Mouse (Mus musculus): Measurements from ENCODE around the gene Amer3. TPM values are rescaled to one million over a fixed set of nuclear protein-coding genes. Genes with fewer than 3 reads are reported as not detected.

Gene Amer3
- polyA plus RNA-seq, 1 experiment from 2014 or later: 29.9 TPM

GRCm38 (mm10) chr1:34569876-34570275, 9.6 kb upstream of the Amer3 start:
- Histone ChIP-seq H3K4me3 (no peak overlapping the region), H3K9ac (no peak overlapping the region), H3K9me3 (no peaks in the 10 kb centered on the region), H3K4me1 (replicated peaks) (no peaks in the 10 kb centered on the region), H3K27ac (replicated peaks) (no peak overlapping the region), H3K4me2 (no peak overlapping the region), H3K36me3 (no peaks in the 10 kb centered on the region), H3K27me3 (no peaks in the 10 kb centered on the region)
- ATAC-seq (ENCODE audit: low FRiP score, low read depth): no peak
- WGBS: 92% methylated on average over 2 of the region's 2 CpGs

DNA sequence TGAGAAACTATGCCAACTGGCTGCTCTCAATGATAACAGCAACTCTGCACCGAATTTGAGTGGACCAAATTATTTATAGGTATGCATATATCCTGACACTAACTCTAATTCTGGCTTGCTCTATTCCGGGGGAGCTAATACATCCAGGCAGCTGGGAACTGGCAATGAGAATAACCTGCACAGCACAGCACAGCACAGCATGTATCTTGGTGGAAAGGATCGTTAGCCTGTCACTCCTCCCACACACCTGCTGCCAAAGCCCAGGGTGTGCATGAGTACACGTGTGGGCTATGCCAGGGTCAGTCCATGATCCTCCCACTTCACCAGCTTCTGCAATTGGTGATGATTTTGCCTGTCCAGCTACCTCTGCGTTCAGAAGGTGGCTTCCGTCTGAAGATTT, 8.0 kb upstream of the Amer3 start:
- no peak overlapping the region for H3K4me3 ChIP-seq
- 66% methylated on average over 6 of the region's 6 CpGs for WGBS
- no peaks in the 10 kb centered on the region for H3K9me3 ChIP-seq
- H3K27ac ChIP-seq (replicated peaks): no peak overlapping the region
- H3K9ac ChIP-seq: no peak overlapping the region
- no peak for ATAC-seq (ENCODE audit: low FRiP score, low read depth)
- no peak overlapping the region for H3K4me2 ChIP-seq
- H3K27me3 ChIP-seq: no peaks in the 10 kb centered on the region
- H3K36me3 ChIP-seq: no peaks in the 10 kb centered on the region
- no peaks in the 10 kb centered on the region for H3K4me1 ChIP-seq (replicated peaks)

DNA sequence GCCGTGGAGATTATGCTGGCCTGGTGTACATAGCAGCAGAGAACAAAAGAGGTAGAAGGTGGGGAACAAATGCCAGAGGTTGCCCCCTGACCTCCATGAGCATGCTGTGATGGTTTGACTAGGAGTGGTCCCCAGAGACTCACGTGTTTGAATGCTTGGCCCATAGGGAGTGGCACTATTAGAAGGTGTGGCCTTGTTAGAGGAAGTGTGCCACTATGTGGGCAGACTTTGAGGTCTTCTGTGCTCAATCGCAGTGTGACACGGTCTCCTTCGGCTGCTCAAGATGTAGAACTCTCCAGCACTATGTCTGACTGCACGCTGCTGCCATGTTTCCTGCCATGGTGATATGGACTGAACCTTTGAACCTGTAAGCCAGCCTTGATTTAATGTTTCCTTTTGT, 6.2 kb upstream of the Amer3 start:
- H3K4me1 ChIP-seq (replicated peaks): peaks cover under 1% of the 10 kb centered on the region; the same call in 1 of the 2 replicates
- 78% methylated on average over 6 of the region's 6 CpGs for WGBS
- no peak overlapping the region for H3K4me3 ChIP-seq
- no peak overlapping the region for H3K27ac ChIP-seq (replicated peaks)
- no peaks in the 10 kb centered on the region for H3K36me3 ChIP-seq
- H3K4me2 ChIP-seq: no peak overlapping the region
- no peak for ATAC-seq (ENCODE audit: low FRiP score, low read depth)
- H3K27me3 ChIP-seq: 0 out of 2 replicates have a peak, but pooled peaks cover 3% of the 10 kb centered on the region
- no peaks in the 10 kb centered on the region for H3K9me3 ChIP-seq
- no peak overlapping the region for H3K9ac ChIP-seq

GRCm38 (mm10) chr1:34579782-34580356, 412 bp downstream of the Amer3 start:
- peak overlapping the region; percentile 92 for H3K27ac ChIP-seq (replicated peaks)
- peak; percentile 73; the same call in 1 of the 2 replicates for ATAC-seq (ENCODE audit: low FRiP score, low read depth)
- WGBS: under 1% methylated on average over 18 of the region's 18 CpGs
- H3K9ac ChIP-seq: peak overlapping the region; percentile 88
- H3K27me3 ChIP-seq: 0 out of 2 replicates have a peak, but pooled peaks cover 3% of the 10 kb centered on the region
- H3K4me1 ChIP-seq (replicated peaks): peaks cover 53% of the 10 kb centered on the region
- H3K4me3 ChIP-seq: peak overlapping the region; percentile 78
- H3K9me3 ChIP-seq: no peaks in the 10 kb centered on the region
- H3K4me2 ChIP-seq: peak overlapping the region; percentile 67
- H3K36me3 ChIP-seq: no peaks in the 10 kb centered on the region

- no peak for ATAC-seq (ENCODE audit: low FRiP score, low read depth)
- Histone ChIP-seq H3K4me2 (peak overlapping the region; percentile 27), H3K27ac (replicated peaks) (no peak overlapping the region), H3K36me3 (peaks cover 12% of the 10 kb centered on the region), H3K9me3 (no peaks in the 10 kb centered on the region), H3K4me3 (no peak overlapping the region), H3K9ac (no peak overlapping the region), H3K4me1 (replicated peaks) (peaks cover 54% of the 10 kb centered on the region), H3K27me3 (0 out of 2 replicates have a peak, but pooled peaks cover 3% of the 10 kb centered on the region)
- whole genome bisulfite sequencing: 70% methylated on average over 6 of the region's 6 CpGs
These were observed 2.8 kb downstream of the Amer3 start for GRCm38 (mm10) chr1:34582218-34582617.

DNA sequence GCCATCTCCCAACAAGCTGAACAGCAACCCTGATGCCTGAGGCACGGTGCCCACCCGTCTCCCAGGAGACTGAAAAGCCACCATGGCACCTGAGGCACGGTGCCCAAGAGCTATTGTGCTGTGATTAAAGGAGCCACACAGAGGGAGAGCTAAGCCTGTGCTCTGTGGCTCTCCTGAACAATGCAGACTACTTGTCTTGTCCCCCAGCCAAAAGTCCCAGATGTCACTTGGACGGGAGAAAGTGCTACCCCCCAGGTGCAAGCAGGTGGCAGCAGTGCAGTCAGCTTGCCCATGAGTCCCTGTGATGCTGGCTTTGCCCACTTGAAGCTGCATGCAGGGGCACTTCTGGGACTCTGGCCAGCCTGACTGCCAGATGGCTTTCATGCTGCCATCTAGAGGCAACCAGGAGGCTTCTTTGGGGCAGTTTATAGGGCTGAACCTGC, 4.4 kb downstream of the Amer3 start:
- peaks cover 47% of the 10 kb centered on the region for H3K4me1 ChIP-seq (replicated peaks)
- WGBS: 14% methylated on average over 4 of the region's 4 CpGs
- H3K9ac ChIP-seq: no peak overlapping the region
- H3K27me3 ChIP-seq: 0 out of 2 replicates have a peak, but pooled peaks cover 2% of the 10 kb centered on the region
- no peak overlapping the region for H3K27ac ChIP-seq (replicated peaks)
- no peaks in the 10 kb centered on the region for H3K9me3 ChIP-seq
- H3K4me3 ChIP-seq: no peak overlapping the region
- peaks cover 29% of the 10 kb centered on the region for H3K36me3 ChIP-seq
- no peak overlapping the region for H3K4me2 ChIP-seq
- ATAC-seq (ENCODE audit: low FRiP score, low read depth): peak; percentile 80

DNA sequence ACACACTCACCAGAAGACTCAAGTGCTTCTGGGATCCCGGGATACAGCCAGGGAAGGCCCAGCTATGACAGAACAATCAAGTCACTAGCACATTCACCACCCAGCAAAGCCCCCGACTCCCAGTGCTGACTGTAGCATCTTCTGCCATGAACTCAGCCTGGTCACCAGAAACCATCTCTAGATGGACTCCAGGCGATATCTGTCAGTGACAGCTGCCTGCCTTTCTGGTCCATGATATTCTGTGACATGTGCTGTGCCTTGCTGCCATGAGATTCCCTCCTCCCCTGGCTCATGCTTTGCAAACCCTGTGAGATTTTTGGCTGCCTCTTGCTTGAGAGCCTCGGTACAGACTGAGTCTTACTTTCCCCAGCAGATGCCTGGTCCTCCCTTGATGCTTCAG, 5.3 kb downstream of the Amer3 start:
- 69% methylated on average over 4 of the region's 4 CpGs for WGBS
- peaks cover 38% of the 10 kb centered on the region for H3K36me3 ChIP-seq
- H3K27me3 ChIP-seq: 0 out of 2 replicates have a peak, but pooled peaks cover 2% of the 10 kb centered on the region
- no peak overlapping the region for H3K27ac ChIP-seq (replicated peaks)
- H3K9me3 ChIP-seq: no peaks in the 10 kb centered on the region
- ATAC-seq (ENCODE audit: low FRiP score, low read depth): no peak
- no peak overlapping the region for H3K4me3 ChIP-seq
- H3K4me2 ChIP-seq: no peak overlapping the region
- H3K4me1 ChIP-seq (replicated peaks): peaks cover 46% of the 10 kb centered on the region
- H3K9ac ChIP-seq: no peak overlapping the region

DNA sequence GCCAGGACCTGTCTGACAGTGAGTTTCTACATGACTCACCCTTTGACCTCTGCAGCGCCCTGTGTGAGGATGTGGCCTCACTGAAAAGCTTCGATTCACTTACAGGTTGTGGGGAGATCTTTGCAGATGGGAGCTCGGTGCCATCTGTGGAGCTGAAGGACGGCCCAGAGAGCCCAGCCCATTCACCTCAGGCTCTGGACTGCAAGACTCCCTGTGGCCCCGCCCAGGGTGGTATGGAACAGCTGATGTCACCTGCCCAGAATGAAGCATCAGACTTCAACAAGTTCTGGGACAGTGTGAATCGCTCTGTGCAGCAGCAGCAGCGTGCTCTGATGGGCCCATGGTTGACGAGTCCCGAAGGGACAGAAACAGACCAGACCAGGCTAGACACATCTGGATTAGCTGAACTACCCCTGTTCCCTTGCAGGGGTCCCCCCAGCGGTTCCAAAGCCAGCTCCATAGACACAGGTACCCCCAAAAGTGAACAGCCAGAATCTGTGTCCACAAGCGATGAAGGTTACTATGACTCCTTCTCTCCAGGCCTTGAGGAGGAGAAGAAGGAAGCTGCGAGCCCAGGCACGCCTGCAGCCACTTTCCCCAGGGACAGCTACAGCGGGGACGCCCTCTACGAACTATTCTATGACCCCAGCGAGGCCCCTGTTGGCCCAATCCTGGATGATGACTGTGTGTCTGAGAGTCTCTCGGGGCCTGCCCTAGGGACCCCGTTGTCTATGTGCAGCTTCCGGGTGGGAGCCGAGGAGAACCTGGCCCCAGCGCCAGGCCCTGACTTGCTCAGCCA, 8.0 kb downstream of the Amer3 start:
- H3K9ac ChIP-seq: no peak overlapping the region
- H3K36me3 ChIP-seq: peaks cover 60% of the 10 kb centered on the region
- ATAC-seq (ENCODE audit: low FRiP score, low read depth): no peak
- H3K4me2 ChIP-seq: no peak overlapping the region
- WGBS: 88% methylated on average over 22 of the region's 22 CpGs
- 0 out of 2 replicates have a peak, but pooled peaks cover 2% of the 10 kb centered on the region for H3K27me3 ChIP-seq
- peaks cover 23% of the 10 kb centered on the region for H3K4me1 ChIP-seq (replicated peaks)
- no peak overlapping the region for H3K27ac ChIP-seq (replicated peaks)
- H3K9me3 ChIP-seq: no peaks in the 10 kb centered on the region
- H3K4me3 ChIP-seq: no peak overlapping the region

GRCm38 (mm10) chr1:34600000-34600399, 20.5 kb downstream of the Amer3 start:
- no peak overlapping the region for H3K4me3 ChIP-seq
- no peak for ATAC-seq (ENCODE audit: low FRiP score, low read depth)
- WGBS: 77% methylated on average over 15 of the region's 15 CpGs

DNA sequence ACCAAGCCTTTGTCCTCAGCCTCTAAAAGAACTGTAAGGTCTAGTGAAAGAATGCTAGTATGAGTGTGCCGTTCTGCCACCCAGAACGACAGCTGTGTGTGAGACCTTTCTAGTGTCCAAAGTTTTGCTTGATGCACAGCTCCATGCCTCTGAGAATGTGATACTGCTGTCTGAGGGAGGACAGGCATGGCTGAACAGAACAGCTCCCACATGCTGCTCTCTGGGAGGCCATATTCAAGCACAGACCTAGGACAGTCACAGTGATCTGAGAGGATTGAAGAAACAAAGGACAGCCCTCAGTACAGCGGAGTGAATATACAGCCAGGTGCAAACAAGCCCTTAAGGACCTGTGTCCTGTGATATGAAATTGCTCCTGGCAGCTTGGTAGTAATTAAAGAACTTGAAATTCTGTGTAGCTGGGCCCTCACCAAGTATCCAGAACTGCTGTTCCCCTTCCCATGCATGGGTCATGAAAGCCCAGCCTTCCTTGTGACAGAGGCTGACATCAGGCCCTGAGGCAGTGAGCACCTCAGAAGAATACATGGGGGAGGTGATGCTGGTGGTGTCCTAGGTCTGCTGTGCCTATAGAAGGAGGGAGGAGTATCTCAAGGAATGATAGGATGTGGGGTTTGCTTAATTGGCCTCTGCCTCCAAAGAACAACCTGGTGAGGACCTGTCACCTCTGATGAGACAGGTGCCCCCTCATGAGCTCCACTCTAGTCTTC, 22.0 kb downstream of the Amer3 start:
- no peak overlapping the region for H3K9ac ChIP-seq
- no peak for ATAC-seq (ENCODE audit: low FRiP score, low read depth)
- no peak overlapping the region for H3K4me3 ChIP-seq
- H3K27me3 ChIP-seq: no peaks in the 10 kb centered on the region
- H3K4me2 ChIP-seq: no peak overlapping the region
- H3K27ac ChIP-seq (replicated peaks): no peak overlapping the region
- 74% methylated on average over 3 of the region's 3 CpGs for WGBS
- no peaks in the 10 kb centered on the region for H3K4me1 ChIP-seq (replicated peaks)
- no peaks in the 10 kb centered on the region for H3K36me3 ChIP-seq
- H3K9me3 ChIP-seq: no peaks in the 10 kb centered on the region

More at GRCm38 (mm10) chr1:34600000-34600399, 20.5 kb downstream of the Amer3 start:
- no peaks in the 10 kb centered on the region for H3K27me3 ChIP-seq
- no peak overlapping the region for H3K9ac ChIP-seq
- H3K4me2 ChIP-seq: no peak overlapping the region
- no peaks in the 10 kb centered on the region for H3K9me3 ChIP-seq
- H3K4me1 ChIP-seq (replicated peaks): no peaks in the 10 kb centered on the region
- H3K27ac ChIP-seq (replicated peaks): no peak overlapping the region
- peaks cover 12% of the 10 kb centered on the region for H3K36me3 ChIP-seq

GRCm38 (mm10) chr1:34602363-34602762, 22.9 kb downstream of the Amer3 start:
- no peak for ATAC-seq (ENCODE audit: low FRiP score, low read depth)
- Histone ChIP-seq H3K36me3 (no peaks in the 10 kb centered on the region), H3K4me3 (no peak overlapping the region), H3K27ac (replicated peaks) (no peak overlapping the region), H3K9me3 (no peaks in the 10 kb centered on the region), H3K27me3 (no peaks in the 10 kb centered on the region), H3K4me1 (replicated peaks) (no peaks in the 10 kb centered on the region), H3K9ac (no peak overlapping the region), H3K4me2 (no peak overlapping the region)
- 22% methylated on average over 8 of the region's 8 CpGs for WGBS

DNA sequence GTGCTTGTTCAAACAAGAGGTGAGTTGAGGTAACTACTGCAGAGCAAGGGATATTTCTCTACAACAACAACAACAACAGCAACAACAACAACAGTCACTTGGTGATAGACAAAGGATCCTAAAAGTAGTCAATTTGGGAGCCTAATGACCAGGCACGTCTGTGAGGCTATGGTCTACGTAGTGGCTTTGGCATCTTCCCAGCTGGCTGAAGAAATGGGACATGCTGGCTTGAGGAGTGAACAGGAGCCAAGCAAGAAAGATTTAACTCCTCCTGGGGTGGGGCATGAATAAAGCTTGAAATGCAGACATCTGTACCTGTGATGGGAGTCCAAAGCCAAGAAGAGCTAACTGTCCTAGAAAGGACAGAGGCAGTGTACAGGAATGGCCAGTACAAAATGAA, 34.3 kb downstream of the Amer3 start:
- 68% methylated on average over 2 of the region's 2 CpGs for WGBS
- ATAC-seq (ENCODE audit: low FRiP score, low read depth): no peak
- H3K4me1 ChIP-seq (replicated peaks): no peaks in the 10 kb centered on the region
- H3K9ac ChIP-seq: no peak overlapping the region
- H3K9me3 ChIP-seq: no peaks in the 10 kb centered on the region
- H3K36me3 ChIP-seq: no peaks in the 10 kb centered on the region
- H3K4me2 ChIP-seq: no peak overlapping the region
- H3K27me3 ChIP-seq: no peaks in the 10 kb centered on the region
- no peak overlapping the region for H3K27ac ChIP-seq (replicated peaks)
- no peak overlapping the region for H3K4me3 ChIP-seq

Data from hindbrain, embryonic 15.5 days (tissue).